Mouse (Mus musculus) stomach, postnatal 0 days (tissue): ENCODE data around the gene Trim8.

Experiments used
- CTCF ChIP-seq: IDR thresholded peaks from 2 replicates; pipeline ENCODE4 v1.5.1; 2016; ENCODE audit warnings: antibody characterized with exemption, low read depth, mild to moderate bottlenecking, moderate library complexity
- EP300 ChIP-seq: optimal IDR thresholded peaks from 2 replicates; pipeline ENCODE3; 2016; ENCODE audit warnings: antibody characterized with exemption

DNA sequence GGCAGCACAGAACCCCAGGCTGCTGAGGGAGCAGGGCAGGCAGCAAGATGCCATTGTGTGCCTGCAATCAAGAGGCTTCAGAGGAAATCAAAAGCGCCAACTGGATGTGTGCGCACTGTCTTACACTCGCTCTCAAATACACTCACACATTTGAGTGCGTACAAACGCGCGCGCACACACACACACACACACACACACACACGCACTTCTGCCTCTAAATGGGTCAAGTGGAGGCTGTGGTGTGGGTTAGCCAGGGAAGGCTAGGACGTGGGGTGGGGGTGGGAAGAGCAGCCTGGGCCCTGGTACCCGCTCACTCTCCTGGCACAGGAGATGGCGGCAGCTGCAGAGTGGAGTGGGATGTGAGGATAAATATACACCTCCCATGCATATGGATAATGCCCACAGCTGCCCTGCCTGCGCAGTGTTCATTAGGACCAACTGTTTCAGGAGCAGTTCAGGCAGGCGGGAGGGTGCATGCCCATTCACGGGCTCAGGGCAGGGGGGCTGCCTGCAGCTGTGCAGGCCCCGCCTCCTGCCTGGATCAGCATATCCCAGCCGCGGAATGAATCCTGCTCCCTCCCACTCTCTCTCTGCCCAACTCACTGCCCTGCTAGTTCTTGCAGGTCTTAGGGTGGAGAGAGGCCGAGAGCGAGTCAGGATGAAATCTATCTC is 22.1 kb downstream of the Trim8 start:
- TF ChIP-seq CTCF (no peak), EP300 (no peak)
